Mouse (Mus musculus) CH12.LX (cell line): ENCODE data around the gene Rgl1. TPM values are rescaled to one million over a fixed set of nuclear protein-coding genes. Genes with fewer than 3 reads are reported as not detected.

Experiments
- DNase-seq: peaks from one replicate; pipeline ENCODE4 v3.0.0-alpha.2; 2013; ENCODE audit errors: extremely low read depth
- H3K27ac ChIP-seq: 2 replicates; pipeline ENCODE4 v1.5.1; 2012; ENCODE audit warnings: low read depth, mild to moderate bottlenecking, control low read depth, moderate library complexity; ENCODE audit not compliant: insufficient read depth
- H3K27me3 ChIP-seq: replicated peaks from 2 replicates; pipeline ENCODE3; 2012; ENCODE audit warnings: inconsistent platforms
- H3K36me3 ChIP-seq, 2 experiments: replicated peaks in 1 of 2; 2 replicates each; pipeline versions ENCODE3 to v1.6.1; 2012; ENCODE audit warnings: inconsistent platforms in 1 of 2, low read length in 1 of 2, mild to moderate bottlenecking in 1 of 2, mixed read lengths in 1 of 2, moderate library complexity in 1 of 2; ENCODE audit not compliant: control insufficient read depth in 1 of 2, insufficient read depth in 1 of 2
- H3K4me1 ChIP-seq, 2 experiments: 2 replicates each; pipeline ENCODE4 v1.6.1; 2012; ENCODE audit warnings: inconsistent platforms in 1 of 2, moderate library complexity in 1 of 2; ENCODE audit not compliant: insufficient read depth in 2 of 2, control insufficient read depth in 1 of 2
- H3K4me2 ChIP-seq: 2 replicates; pipeline ENCODE4 v1.6.1; 2012; ENCODE audit warnings: low read depth, mild to moderate bottlenecking, control low read depth; ENCODE audit not compliant: poor library complexity, insufficient read depth, severe bottlenecking
- H3K4me3 ChIP-seq, 3 experiments: fragments of 150-350 bp in 1 of 3; sonication (generic) in 1 of 3; replicated peaks in 1 of 3; 2 replicates each; pipeline versions ENCODE3 to v1.5.1; 2011 to 2012; ENCODE audit warnings: low read depth in 2 of 3, low read length in 2 of 3, mild to moderate bottlenecking in 2 of 3, moderate library complexity in 2 of 3, control low read depth in 1 of 3, improper control_type of control experiment in 1 of 3, inconsistent platforms in 1 of 3, mixed read lengths in 1 of 3; ENCODE audit not compliant: poor library complexity in 1 of 3
- H3K79me2 ChIP-seq: replicated peaks from 2 replicates; pipeline ENCODE4 v1.6.1; 2012; ENCODE audit warnings: mild to moderate bottlenecking, moderate library complexity; ENCODE audit not compliant: control insufficient read depth, poor library complexity, insufficient read depth, severe bottlenecking; ENCODE audit errors: extremely low read depth
- H3K9ac ChIP-seq: 2 replicates; pipeline ENCODE4 v1.6.1; 2012; ENCODE audit warnings: low read depth, mild to moderate bottlenecking, control low read depth, moderate library complexity; ENCODE audit not compliant: insufficient read depth
- H3K9me3 ChIP-seq: replicated peaks from 2 replicates; pipeline ENCODE3; 2012; ENCODE audit warnings: low read length, inconsistent platforms, mixed read lengths
- CHD2 ChIP-seq: IDR thresholded peaks from 2 replicates; pipeline ENCODE4 v1.6.1; 2011; ENCODE audit warnings: low read length, improper control_type of control experiment
- CTCF ChIP-seq, 2 experiments: IDR thresholded peaks in 1 of 2; conservative IDR thresholded peaks in 1 of 2; 2 replicates each; pipeline ENCODE4 v1.5.1; 2011 to 2012; ENCODE audit warnings: low read depth in 2 of 2, low read length in 2 of 2, improper control_type of control experiment in 1 of 2, inconsistent platforms in 1 of 2, mild to moderate bottlenecking in 1 of 2, moderate library complexity in 1 of 2
- EP300 ChIP-seq: IDR thresholded peaks from 2 replicates; pipeline ENCODE4 v1.6.1; 2011; ENCODE audit warnings: low read length, improper control_type of control experiment
- GABPA ChIP-seq: IDR thresholded peaks from 2 replicates; pipeline ENCODE4 v1.6.1; 2012; ENCODE audit warnings: low read depth, low read length, improper control_type of control experiment, inconsistent platforms; ENCODE audit not compliant: insufficient replicate concordance
- KAT2A ChIP-seq: IDR thresholded peaks from 2 replicates; pipeline ENCODE4 v1.6.1; 2012; ENCODE audit warnings: low read length, improper control_type of control experiment, inconsistent platforms; ENCODE audit not compliant: insufficient replicate concordance
- MEF2A ChIP-seq: IDR thresholded peaks from 2 replicates; pipeline ENCODE4 v1.6.1; 2014; ENCODE audit warnings: low read depth, mild to moderate bottlenecking, inconsistent platforms, low read length, improper control_type of control experiment, borderline replicate concordance
- MXI1 ChIP-seq: IDR thresholded peaks from 2 replicates; pipeline ENCODE4 v1.6.1; 2011; ENCODE audit warnings: mild to moderate bottlenecking, low read depth, low read length, improper control_type of control experiment
- MYC ChIP-seq: IDR thresholded peaks from 2 replicates; pipeline ENCODE4 v1.6.1; 2011; ENCODE audit warnings: low read depth, mild to moderate bottlenecking, improper control_type of control experiment, low read length
- PAX5 ChIP-seq: IDR thresholded peaks from 2 replicates; pipeline ENCODE4 v1.6.1; 2012; ENCODE audit warnings: low read length, inconsistent platforms, mixed read lengths
- POLR2AphosphoS2 ChIP-seq: IDR thresholded peaks from 2 replicates; pipeline ENCODE4 v1.6.1; 2011; ENCODE audit warnings: low read depth, low read length, improper control_type of control experiment
- TBP ChIP-seq: conservative IDR thresholded peaks from 2 replicates; pipeline ENCODE4 v1.6.1; 2011; ENCODE audit warnings: low read depth, low read length, improper control_type of control experiment
- TCF12 ChIP-seq: IDR thresholded peaks from 2 replicates; pipeline ENCODE4 v1.6.1; 2014; ENCODE audit warnings: low read depth, mild to moderate bottlenecking, inconsistent platforms, low read length, improper control_type of control experiment
- UBTF ChIP-seq: IDR thresholded peaks from 2 replicates; pipeline ENCODE4 v1.6.1; 2012; ENCODE audit warnings: low read depth, mild to moderate bottlenecking, inconsistent platforms, low read length, improper control_type of control experiment, moderate library complexity
- ZC3H11A ChIP-seq: IDR thresholded peaks from 2 replicates; pipeline ENCODE4 v1.6.1; 2012; ENCODE audit warnings: low read depth, mild to moderate bottlenecking, inconsistent platforms, low read length, improper control_type of control experiment
- ZKSCAN1 ChIP-seq: IDR thresholded peaks from 2 replicates; pipeline ENCODE4 v1.6.1; 2012; ENCODE audit warnings: low read depth, inconsistent platforms, low read length, improper control_type of control experiment, borderline replicate concordance
- ZNF384 ChIP-seq: IDR thresholded peaks from 2 replicates; pipeline ENCODE4 v1.6.1; 2012; ENCODE audit warnings: low read depth, low read length, improper control_type of control experiment, inconsistent platforms
- dilution Hi-C: fragments of 300-500 bp; cut with MboI; formaldehyde crosslinking; loops from 2 replicates; pipeline ENCODE4 v1.14.3; 2020; ENCODE audit warnings: low sequenced_read_pairs; ENCODE audit not compliant: extremely low pct_unique_long_range_greater_than_20kb, extremely low pct_ligation_motif_present
- in situ Hi-C: fragments of 300-500 bp; cut with MboI; formaldehyde crosslinking; loops from 3 replicates; pipeline ENCODE4 v1.14.3; 2019; ENCODE audit warnings: low sequenced_read_pairs, low pct_ligation_motif_present, low pct_unique_long_range_greater_than_20kb, mixed read lengths
- polyA plus RNA-seq: library from polyadenylated mRNA; unstranded; fragments of >175 nt; gene quantifications from 2 replicates; pipeline ENCODE4 v1.2.1, GENCODE M21; 2012; ENCODE audit warnings: low read depth; ENCODE audit not compliant: insufficient read length
- total RNA-seq, 2 experiments: library from RNA; depleted of rRNA; stranded (reverse); fragments of 300-350 nt in 1 of 2; fragments of >200 nt in 1 of 2; gene quantifications; 2 replicates each; pipeline ENCODE4 v1.2.3; 2012 to 2014

Rgl1 gene
- total and polyA plus RNA-seq, 3 experiments, result 0.25 to 1.7 (median 0.74) TPM

DNA sequence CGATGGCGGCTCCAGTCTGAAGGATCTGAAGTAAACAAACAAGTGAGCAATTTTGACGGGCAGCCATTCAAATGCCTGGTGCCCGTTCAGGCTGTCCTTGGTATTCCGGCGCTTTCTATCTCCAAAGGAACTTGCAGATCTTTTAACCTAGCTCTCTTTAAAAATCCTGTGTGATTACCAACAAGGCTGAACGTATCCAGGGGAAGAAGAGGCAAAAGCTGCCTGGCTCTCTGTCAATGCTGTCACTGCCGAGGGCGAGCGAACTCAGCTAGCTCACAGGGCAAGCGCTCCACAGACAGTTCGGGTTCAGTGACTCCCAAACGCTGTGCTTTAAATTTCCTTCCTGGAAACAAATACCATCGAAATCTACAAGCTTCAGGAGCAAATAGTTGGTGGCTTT, 158.4 kb downstream of the Rgl1 start:
- H3K9ac ChIP-seq, result no peak overlapping the region
- H3K4me1 ChIP-seq, result no peaks in the 10 kb centered on the region
- TF ChIP-seq TBP (no peak), POLR2AphosphoS2 (no peak), PAX5 (no peak), ZC3H11A (no peak)
- dilution Hi-C loops, result no loop called here
- no peak overlapping the region for H3K4me3 ChIP-seq
- H3K27ac ChIP-seq, result no peak overlapping the region
- no peaks in the 10 kb centered on the region for H3K27me3 ChIP-seq
- no peaks in the 10 kb centered on the region for H3K36me3 ChIP-seq
- in situ Hi-C loops, result no loop called here
- H3K79me2 ChIP-seq, result no peaks in the 10 kb centered on the region
- no peaks in the 10 kb centered on the region for H3K9me3 ChIP-seq
- H3K4me2 ChIP-seq, result no peak overlapping the region
- DNase-seq, result no peak

DNA sequence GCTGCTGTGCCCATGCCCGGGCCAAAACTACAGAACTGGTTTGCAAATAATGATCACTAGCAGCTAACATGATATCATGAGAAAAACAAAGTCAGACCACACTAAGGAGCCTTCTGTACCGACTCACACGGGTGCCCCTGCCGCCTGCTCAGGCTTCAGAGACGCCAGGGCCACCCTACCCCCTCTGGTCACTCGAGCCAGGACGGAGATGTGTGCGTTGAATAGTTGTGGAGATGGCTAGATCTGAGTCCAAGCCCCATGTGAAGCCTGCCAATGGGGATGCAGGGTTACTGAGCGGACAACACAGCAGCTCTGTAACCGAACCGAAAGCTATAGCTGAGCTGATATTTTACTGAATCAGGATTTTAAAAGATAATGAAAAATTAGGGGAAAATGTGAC, 159.4 kb downstream of the Rgl1 start:
- Histone ChIP-seq H3K9me3 (no peaks in the 10 kb centered on the region), H3K4me2 (no peak overlapping the region), H3K4me1 (no peaks in the 10 kb centered on the region), H3K79me2 (no peaks in the 10 kb centered on the region), H3K36me3 (no peaks in the 10 kb centered on the region), H3K9ac (no peak overlapping the region), H3K27me3 (no peaks in the 10 kb centered on the region), H3K4me3 (no peak overlapping the region)
- in situ Hi-C loops (no loop called here), dilution Hi-C loops (no loop called here)
- DNase-seq, result no peak
- TF ChIP-seq ZKSCAN1 (no peak), CTCF (conservative IDR thresholded peaks at IDR 0.05 in 1 of 2, IDR thresholded peaks at IDR 0.05 in 1 of 2; ENCODE audit: low read depth in 2 of 2, low read length in 2 of 2) (no peak), ZC3H11A (no peak), MYC (no peak), UBTF (no peak), EP300 (no peak), KAT2A (no peak), MEF2A (no peak), MXI1 (no peak), ZNF384 (no peak), GABPA (no peak), CHD2 (no peak), TCF12 (no peak)
- TF ChIP-seq, all 38 proteins: peak for 0
- H3K27ac ChIP-seq, result no peak overlapping the region
